Mouse (Mus musculus) heart, embryonic 11.5 days (tissue): ENCODE data around the gene Zfp30. TPM values are rescaled to one million over a fixed set of nuclear protein-coding genes. Genes with fewer than 3 reads are reported as not detected.

ENCODE experiments used
- ATAC-seq: fragments of 200-750 bp; cut with Nextera tagmentation; replicated peaks from 2 replicates; pipeline ENCODE4 v1.8.0; 2017; ENCODE audit warnings: moderate library complexity; ENCODE audit not compliant: insufficient number of reproducible peaks, low FRiP score, low TSS enrichment
- H3K27ac ChIP-seq: fragments of 300-500 bp; sonication (generic); 2 replicates; pipeline ENCODE4 v1.5.1; 2014; ENCODE audit warnings: mild to moderate bottlenecking, low read depth, low read length
- H3K27me3 ChIP-seq: fragments of 300-500 bp; sonication (generic); 2 replicates; pipeline ENCODE4 v1.6.1; 2014; ENCODE audit warnings: mild to moderate bottlenecking, low read length, mixed read lengths; ENCODE audit not compliant: control insufficient read depth, insufficient read depth
- H3K36me3 ChIP-seq: fragments of 300-500 bp; sonication (generic); 2 replicates; pipeline ENCODE4 v1.6.1; 2014; ENCODE audit warnings: mild to moderate bottlenecking, low read length, moderate library complexity, mixed read lengths; ENCODE audit not compliant: control insufficient read depth, insufficient read depth
- H3K4me1 ChIP-seq: fragments of 300-500 bp; sonication (generic); 2 replicates; pipeline ENCODE4 v1.6.1; 2014; ENCODE audit warnings: low read length; ENCODE audit not compliant: control insufficient read depth, insufficient read depth
- H3K4me2 ChIP-seq: fragments of 300-500 bp; sonication (generic); 2 replicates; pipeline ENCODE4 v1.6.1; 2014; ENCODE audit warnings: mild to moderate bottlenecking, moderate library complexity
- H3K4me3 ChIP-seq: fragments of 300-500 bp; sonication (generic); 2 replicates; pipeline ENCODE4 v1.5.1; 2014; ENCODE audit warnings: low read depth, low read length
- H3K9ac ChIP-seq: fragments of 300-500 bp; sonication (generic); 2 replicates; pipeline ENCODE4 v1.6.1; 2014; ENCODE audit warnings: mild to moderate bottlenecking, low read depth, low read length, moderate library complexity
- H3K9me3 ChIP-seq: fragments of 300-500 bp; sonication (generic); replicated peaks from 2 replicates; pipeline ENCODE4 v1.6.1; 2016; ENCODE audit warnings: low read length; ENCODE audit not compliant: control insufficient read depth
- WGBS: fragments of 180-500 bp; shearing (Covaris S2); extraction: QIAGEN DNeasy Blood & Tissue Kit; methylation state at CpG from one replicate; pipeline ENCODE4 v1.1.7; 2014; ENCODE audit not compliant: insufficient replicate concordance; 5-methylcytosine and 5-hydroxymethylcytosine counted together
- polyA plus RNA-seq: library from polyadenylated mRNA; unstranded; fragments of >200 nt; fragmentation: Nextera tagmentation; extraction: Ambion mirVana; gene quantifications from 2 replicates; pipeline ENCODE4 v1.2.1, GENCODE M21; 2014

The Zfp30 gene
- polyA plus RNA-seq, 1 experiment from 2014 or later: 5.6 TPM

DNA sequence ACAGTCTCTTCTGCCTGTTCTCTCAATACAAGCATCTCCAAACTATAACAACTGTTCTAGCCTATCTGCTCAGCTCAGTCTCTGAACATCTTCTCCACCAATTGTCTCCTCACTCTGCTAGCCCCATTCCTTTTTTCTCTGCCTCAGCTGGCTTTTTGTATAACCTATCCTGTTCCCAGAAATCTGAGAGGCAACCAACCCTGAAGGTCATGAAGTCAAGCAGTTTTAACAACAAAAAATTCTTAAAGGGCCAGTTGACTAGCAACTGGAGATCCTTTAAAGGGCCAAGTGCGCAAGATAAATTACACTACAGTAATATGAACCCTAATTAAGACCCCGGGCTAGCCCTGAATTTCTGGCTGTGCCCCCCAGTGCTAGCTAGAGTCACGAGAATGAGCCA is 9.4 kb upstream of the Zfp30 start:
- no peak for ATAC-seq
- Histone ChIP-seq H3K4me2 (no peak overlapping the region), H3K27me3 (no peaks in the 10 kb centered on the region), H3K36me3 (peaks cover 36% of the 10 kb centered on the region), H3K4me1 (no peaks in the 10 kb centered on the region; the same call in 1 of the 2 replicates), H3K9me3 (no peaks in the 10 kb centered on the region), H3K9ac (no peak overlapping the region), H3K4me3 (no peak overlapping the region), H3K27ac (no peak overlapping the region)
- 92% methylated on average over 3 of the region's 3 CpGs for WGBS

- Histone ChIP-seq H3K36me3 (peaks cover 36% of the 10 kb centered on the region), H3K4me2 (no peak overlapping the region), H3K27me3 (no peaks in the 10 kb centered on the region), H3K9ac (no peak overlapping the region), H3K4me1 (no peaks in the 10 kb centered on the region), H3K9me3 (no peaks in the 10 kb centered on the region), H3K27ac (no peak overlapping the region), H3K4me3 (no peak overlapping the region)
- no peak for ATAC-seq
- 94% methylated on average over 19 of the region's 19 CpGs for WGBS
Measured at GRCm38 (mm10) chr7:29776568-29776967, 7.2 kb upstream of the Zfp30 start.

- no peak overlapping the region for H3K4me3 ChIP-seq
- H3K4me1 ChIP-seq: no peaks in the 10 kb centered on the region
- H3K27ac ChIP-seq: no peak overlapping the region
- no peak overlapping the region for H3K9ac ChIP-seq
- peaks cover 33% of the 10 kb centered on the region for H3K36me3 ChIP-seq
- no peak for ATAC-seq
- WGBS: 95% methylated on average over 10 of the region's 10 CpGs
- H3K4me2 ChIP-seq: no peak overlapping the region
- H3K27me3 ChIP-seq: no peaks in the 10 kb centered on the region
- H3K9me3 ChIP-seq: no peaks in the 10 kb centered on the region
Measured at GRCm38 (mm10) chr7:29777372-29777771, 6.4 kb upstream of the Zfp30 start.

DNA sequence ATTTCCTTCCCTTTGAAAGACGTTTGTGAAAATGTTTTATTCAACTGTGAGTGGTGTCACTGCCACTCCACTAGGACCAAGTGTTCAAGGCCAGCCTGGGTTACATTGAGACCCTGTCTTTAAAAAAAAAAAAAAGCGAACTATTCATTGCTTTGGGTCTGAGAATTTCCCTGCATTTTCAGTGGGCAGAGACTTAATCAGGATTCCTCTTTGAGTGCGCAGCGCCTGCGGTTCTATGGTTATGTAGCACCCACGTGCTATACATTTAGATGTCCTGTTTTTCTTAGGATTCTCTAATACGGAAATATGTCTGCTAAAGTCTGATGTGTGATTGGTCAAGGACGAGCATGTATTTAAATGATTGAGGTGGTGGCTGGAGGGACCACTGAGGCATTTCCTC is 1.2 kb downstream of the Zfp30 start:
- ATAC-seq: no peak
- Histone ChIP-seq H3K4me2 (peak overlapping the region; percentile 87), H3K4me3 (peak overlapping the region; percentile 84), H3K27ac (no peak overlapping the region), H3K27me3 (no peaks in the 10 kb centered on the region), H3K36me3 (peaks cover 18% of the 10 kb centered on the region), H3K4me1 (peaks cover 10% of the 10 kb centered on the region), H3K9ac (no peak overlapping the region; the same call in none of the 2 replicates), H3K9me3 (no peaks in the 10 kb centered on the region)
- 65% methylated on average over 8 of the region's 8 CpGs for WGBS

GRCm38 (mm10) chr7:29785888-29786287 is 2.1 kb downstream of the Zfp30 start:
- H3K36me3 ChIP-seq: peaks cover 20% of the 10 kb centered on the region
- no peaks in the 10 kb centered on the region; the same call in 1 of the 2 replicates for H3K9me3 ChIP-seq
- H3K9ac ChIP-seq: peak overlapping the region; percentile 59; the same call in 1 of the 2 replicates
- peaks cover 10% of the 10 kb centered on the region for H3K4me1 ChIP-seq
- no peak for ATAC-seq
- H3K27ac ChIP-seq: no peak overlapping the region
- peak overlapping the region; percentile 84 for H3K4me3 ChIP-seq
- peak overlapping the region; percentile 87 for H3K4me2 ChIP-seq
- no peaks in the 10 kb centered on the region for H3K27me3 ChIP-seq
- 80% methylated on average over 5 of the region's 5 CpGs for WGBS

DNA sequence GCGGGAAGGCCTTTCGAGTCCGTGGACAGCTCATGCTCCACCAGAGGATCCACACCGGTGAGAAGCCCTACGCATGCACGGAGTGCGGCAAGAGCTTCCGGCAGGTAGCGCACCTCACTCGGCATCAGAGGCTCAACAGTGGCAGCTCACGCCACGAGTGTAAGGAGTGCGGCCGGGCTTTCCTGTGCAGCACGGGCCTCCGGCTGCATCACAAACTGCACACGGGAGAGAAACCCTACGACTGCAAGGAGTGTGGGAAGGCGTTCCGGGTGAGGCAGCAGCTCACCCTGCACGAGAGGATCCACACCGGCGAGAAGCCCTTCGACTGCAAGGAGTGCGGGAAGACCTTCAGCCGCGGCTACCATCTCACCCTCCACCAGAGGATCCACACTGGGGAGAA is 9.1 kb downstream of the Zfp30 start:
- peaks cover 6% of the 10 kb centered on the region; the same call in 1 of the 2 replicates for H3K27me3 ChIP-seq
- peaks cover 32% of the 10 kb centered on the region for H3K36me3 ChIP-seq
- ATAC-seq: no peak
- H3K27ac ChIP-seq: no peak overlapping the region
- no peak overlapping the region for H3K9ac ChIP-seq
- H3K4me3 ChIP-seq: peak overlapping the region; percentile 15
- no peaks in the 10 kb centered on the region for H3K4me1 ChIP-seq
- H3K4me2 ChIP-seq: peak overlapping the region; percentile 40
- WGBS: 20% methylated on average over 27 of the region's 27 CpGs
- peaks cover 3% of the 10 kb centered on the region for H3K9me3 ChIP-seq

- H3K27ac ChIP-seq: no peak overlapping the region
- H3K4me1 ChIP-seq: no peaks in the 10 kb centered on the region
- no peaks in the 10 kb centered on the region for H3K27me3 ChIP-seq
- no peak overlapping the region for H3K9ac ChIP-seq
- no peaks in the 10 kb centered on the region for H3K9me3 ChIP-seq
- H3K4me2 ChIP-seq: no peak overlapping the region
- ATAC-seq: no peak
- no peak overlapping the region for H3K4me3 ChIP-seq
- H3K36me3 ChIP-seq: no peaks in the 10 kb centered on the region
- 76% methylated on average over 5 of the region's 5 CpGs for WGBS
Measured at GRCm38 (mm10) chr7:29807046-29807445, 23.2 kb downstream of the Zfp30 start.

GRCm38 (mm10) chr7:29812244-29812643 is 28.4 kb downstream of the Zfp30 start:
- Histone ChIP-seq H3K9ac (no peak overlapping the region), H3K4me3 (no peak overlapping the region), H3K36me3 (no peaks in the 10 kb centered on the region; the same call in 1 of the 2 replicates), H3K4me2 (no peak overlapping the region), H3K9me3 (no peaks in the 10 kb centered on the region), H3K27me3 (no peaks in the 10 kb centered on the region), H3K27ac (no peak overlapping the region), H3K4me1 (peaks cover 8% of the 10 kb centered on the region; the same call in 1 of the 2 replicates)
- WGBS: 89% methylated on average over 1 of the region's 1 CpGs
- no peak for ATAC-seq

DNA sequence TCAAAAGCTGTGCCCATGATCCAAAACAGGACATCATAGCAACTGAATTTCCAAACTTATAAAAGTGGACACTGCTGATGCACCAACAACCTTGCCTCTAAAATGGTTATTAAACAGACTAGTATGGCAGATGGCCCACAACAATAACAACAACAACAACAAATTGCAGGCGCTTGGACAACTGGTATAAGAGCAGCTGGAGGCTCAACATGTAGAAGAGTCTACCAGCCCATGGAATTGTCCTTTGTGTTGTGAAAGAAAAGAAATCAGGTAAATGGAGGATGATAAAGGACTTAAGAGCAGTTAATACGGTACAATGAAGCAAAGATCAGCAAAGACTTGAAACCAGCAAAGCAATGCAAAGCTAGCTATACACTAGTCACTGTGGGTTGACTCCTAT is 30.6 kb downstream of the Zfp30 start:
- Histone ChIP-seq H3K9ac (no peak overlapping the region), H3K27ac (no peak overlapping the region), H3K9me3 (no peaks in the 10 kb centered on the region), H3K4me2 (no peak overlapping the region; the same call in 1 of the 2 replicates), H3K4me1 (peaks cover 9% of the 10 kb centered on the region; the same call in 1 of the 2 replicates), H3K4me3 (no peak overlapping the region), H3K27me3 (no peaks in the 10 kb centered on the region), H3K36me3 (peaks cover 4% of the 10 kb centered on the region; the same call in 1 of the 2 replicates)
- ATAC-seq: no peak
- 86% methylated on average over 2 of the region's 2 CpGs for WGBS
